Mouse (Mus musculus) splenic B cell, adult 2 months (primary cell): Measurements from ENCODE around the gene Aldob.
"Not testable (repeated sequence)": the region's sequence is repeated elsewhere in the genome, so short reads cannot be mapped to it uniquely, and the experiment has no call there.

Experiments used
- DNase-seq: peaks from one replicate; pipeline ENCODE4 v3.0.0-alpha.2; 2011; ENCODE audit warnings: low read depth, low spot score
- H3K27me3 ChIP-seq: 2 replicates; pipeline ENCODE4 v1.6.1; 2012; ENCODE audit warnings: mild to moderate bottlenecking, low read length, moderate library complexity, mixed read lengths; ENCODE audit not compliant: control insufficient read depth, poor library complexity, insufficient read depth, severe bottlenecking
- H3K36me3 ChIP-seq: 2 replicates; pipeline ENCODE4 v1.6.1; 2012; ENCODE audit warnings: mild to moderate bottlenecking, low read length, moderate library complexity, mixed read lengths; ENCODE audit not compliant: control insufficient read depth, poor library complexity, insufficient read depth, severe bottlenecking

The Aldob gene

DNA sequence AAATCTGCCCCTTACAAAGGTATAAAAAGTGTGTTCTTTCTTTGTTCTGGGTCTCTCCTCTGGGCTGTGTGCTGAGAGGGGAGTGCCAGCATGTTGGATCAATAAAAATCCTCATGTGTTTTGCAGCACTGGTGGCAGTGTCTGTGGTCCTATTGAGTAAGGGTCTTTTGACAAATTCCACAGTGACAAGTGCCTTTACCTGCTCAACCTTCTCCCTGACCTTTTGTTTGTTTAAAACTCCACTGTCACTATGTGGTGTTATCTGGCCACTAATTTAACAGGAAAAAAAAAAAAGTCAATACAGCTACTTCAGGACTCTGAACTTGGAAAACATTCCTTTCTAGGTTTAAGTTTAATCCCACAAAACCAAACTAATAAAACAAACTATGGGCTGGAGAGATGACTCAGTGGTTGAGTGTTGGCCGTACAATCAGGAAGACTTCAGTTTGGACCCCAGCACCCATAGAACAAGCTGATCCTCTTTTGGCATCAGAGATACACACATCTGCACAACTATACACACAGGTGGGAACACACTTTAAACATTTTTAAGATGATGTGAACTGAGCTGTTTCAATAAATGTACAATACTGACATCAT, 39.0 kb downstream of the Aldob start:
- not testable (repeated sequence) for DNase-seq

DNA sequence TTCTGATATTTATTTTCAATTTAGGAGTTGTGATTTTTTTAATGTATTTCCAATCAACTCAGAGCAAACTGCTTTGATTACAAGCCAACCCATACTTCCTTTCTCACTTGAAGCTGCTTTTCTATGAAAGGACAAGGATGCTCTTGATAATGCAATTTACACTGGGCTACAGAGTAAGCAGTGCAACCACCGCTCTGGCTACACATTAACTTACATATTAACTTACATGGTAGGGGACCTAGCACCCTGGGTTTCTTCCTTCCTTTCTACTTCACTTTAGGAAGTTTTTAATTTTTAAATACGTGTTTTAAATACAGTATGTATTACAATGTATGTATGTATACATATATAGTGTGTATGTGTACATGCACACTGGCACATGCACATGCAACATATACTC, 40.2 kb downstream of the Aldob start:
- no peaks in the 10 kb centered on the region for H3K27me3 ChIP-seq
- H3K36me3 ChIP-seq: peaks cover 2% of the 10 kb centered on the region

More for the DNA sequence above, 39.0 kb downstream of the Aldob start:
- H3K27me3 ChIP-seq, H3K36me3 ChIP-seq: not testable (repeated sequence)

DNA sequence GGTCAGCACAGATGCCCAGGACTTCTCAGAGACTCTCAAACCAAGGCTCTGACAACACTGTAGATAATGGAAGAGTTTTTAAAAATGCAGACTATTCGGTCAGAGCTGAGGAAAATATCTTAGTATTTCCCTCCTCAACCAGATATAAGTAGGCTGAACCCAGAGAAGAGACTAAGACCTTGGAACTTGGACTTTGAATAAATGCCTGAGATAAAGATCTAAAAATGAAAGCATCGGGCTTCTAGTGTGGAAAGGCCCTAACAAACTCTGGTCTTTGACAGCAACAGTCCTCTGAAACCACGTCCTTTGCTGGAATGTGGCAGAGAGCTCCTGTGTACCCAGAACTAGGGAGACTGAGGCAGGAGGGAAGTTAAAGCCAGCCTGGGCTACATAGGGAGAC, 43.0 kb downstream of the Aldob start, which contains the start of gene Baat:
Gene Baat (minus strand): TSS at position 172 of the 400 bp plus-strand sequence.
- H3K36me3 ChIP-seq: no peaks in the 10 kb centered on the region; the same call in 1 of the 2 replicates
- DNase-seq: no peak
- H3K27me3 ChIP-seq: no peaks in the 10 kb centered on the region

More for the DNA sequence above, 40.2 kb downstream of the Aldob start:
- no peak for DNase-seq

DNA sequence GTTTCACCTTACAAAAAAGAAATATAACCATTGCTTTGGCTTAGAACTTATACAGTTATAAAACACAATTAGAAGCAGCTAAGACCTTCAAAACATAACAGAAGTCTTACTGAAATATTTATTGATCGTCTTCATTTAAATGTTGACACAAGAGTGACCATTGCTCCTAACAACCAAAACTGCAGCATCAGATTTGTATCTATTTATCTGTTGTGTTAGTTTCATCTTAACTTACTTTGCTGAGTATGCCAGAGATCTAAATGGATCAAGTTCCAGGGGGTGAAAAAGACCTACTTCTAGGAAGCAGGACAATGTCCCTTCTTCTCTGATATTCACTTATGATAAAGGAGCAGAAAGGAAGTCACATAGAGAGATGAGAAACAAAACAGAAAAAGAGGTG, 45.8 kb downstream of the Aldob start:
- Histone ChIP-seq H3K27me3 (no peaks in the 10 kb centered on the region), H3K36me3 (no peaks in the 10 kb centered on the region; the same call in 1 of the 2 replicates)
- DNase-seq: no peak
